Mouse (Mus musculus): ENCODE measurements around the gene Trim47. TPM values are rescaled to one million over a fixed set of nuclear protein-coding genes. Genes with fewer than 3 reads are reported as not detected.

The Trim47 gene
- polyA plus RNA-seq, 1 experiment from 2014 or later: 2.7 TPM

DNA sequence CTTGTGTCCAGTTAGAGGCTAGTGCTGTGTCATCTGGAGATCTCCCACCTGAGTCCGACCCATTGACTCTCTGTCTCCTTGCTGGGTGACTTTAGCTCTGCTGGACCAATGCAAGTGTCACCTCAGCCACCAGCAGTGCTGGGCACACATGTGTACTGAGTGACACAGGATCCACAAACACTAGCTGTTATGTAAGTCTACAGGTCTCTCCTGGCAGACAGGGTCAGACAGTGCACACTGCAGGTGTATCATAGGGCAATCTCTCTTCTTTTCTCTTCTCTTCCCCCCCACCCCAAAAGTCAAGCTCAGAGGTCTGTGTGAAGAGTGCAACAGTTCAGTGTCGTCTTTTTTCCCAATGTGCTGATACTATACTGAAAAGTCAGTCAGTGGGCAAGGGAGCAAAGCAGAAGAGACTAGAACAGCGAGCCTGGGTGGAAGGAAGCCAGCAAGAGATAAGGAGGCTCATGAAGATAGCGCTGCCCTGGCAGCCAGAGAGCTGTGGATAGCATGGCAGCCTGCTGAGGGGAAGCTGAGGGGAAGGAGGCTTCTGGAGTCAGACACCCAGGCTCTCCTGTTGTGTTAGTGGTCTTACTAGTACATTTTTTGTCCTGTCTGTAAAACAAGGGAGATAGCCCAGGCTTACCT lies 69.7 kb downstream of the Trim47 start:
- Histone ChIP-seq H3K27me3 (ENCODE audit: control insufficient read depth, insufficient read depth, low read length) (no peaks in the 10 kb centered on the region), H3K4me3 (ENCODE audit: low read depth, low read length) (no peak overlapping the region), H3K9me3 (ENCODE audit: control insufficient read depth, low read length) (no peaks in the 10 kb centered on the region), H3K27ac (ENCODE audit: low read depth, low read length) (no peak overlapping the region), H3K4me2 (no peak overlapping the region), H3K9ac (ENCODE audit: low read length) (no peak overlapping the region), H3K4me1 (ENCODE audit: control insufficient read depth, insufficient read depth, low read length) (no peaks in the 10 kb centered on the region), H3K36me3 (ENCODE audit: control insufficient read depth, insufficient read depth, low read length) (peaks cover 52% of the 10 kb centered on the region)
- 93% methylated on average over 4 of the region's 4 CpGs for WGBS
- no peak for DNase-seq (ENCODE audit: low spot score, missing footprints)
- ATAC-seq (ENCODE audit: low FRiP score): no peak

DNA sequence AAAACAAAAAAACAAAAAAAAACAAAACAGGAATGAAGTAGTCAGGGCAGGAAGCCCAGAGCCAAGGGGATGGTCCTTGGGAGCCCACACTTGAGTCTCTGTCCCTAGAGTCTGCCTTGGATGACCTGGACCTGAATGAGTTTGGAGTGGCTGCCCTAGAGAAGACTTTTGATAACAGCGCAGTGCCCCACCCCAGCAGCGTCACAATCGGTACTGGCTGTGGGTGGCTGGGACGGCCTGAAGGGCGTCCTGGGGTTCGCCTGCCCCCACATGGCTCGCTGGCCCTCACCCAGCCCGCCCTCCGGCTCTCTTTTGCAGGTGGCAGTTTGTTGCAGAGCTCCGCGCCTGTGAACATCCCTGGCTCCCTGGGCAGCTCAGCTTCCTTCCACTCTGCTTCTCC lies 71.1 kb downstream of the Trim47 start:
- H3K36me3 ChIP-seq (ENCODE audit: control insufficient read depth, insufficient read depth, low read length): peaks cover 58% of the 10 kb centered on the region
- no peak overlapping the region for H3K4me3 ChIP-seq (ENCODE audit: low read depth, low read length)
- no peaks in the 10 kb centered on the region for H3K9me3 ChIP-seq (ENCODE audit: control insufficient read depth, low read length)
- no peak overlapping the region for H3K9ac ChIP-seq (ENCODE audit: low read length)
- no peaks in the 10 kb centered on the region for H3K27me3 ChIP-seq (ENCODE audit: control insufficient read depth, insufficient read depth, low read length)
- no peak overlapping the region for H3K27ac ChIP-seq (ENCODE audit: low read depth, low read length)
- no peaks in the 10 kb centered on the region for H3K4me1 ChIP-seq (ENCODE audit: control insufficient read depth, insufficient read depth, low read length)
- 90% methylated on average over 11 of the region's 11 CpGs for WGBS
- ATAC-seq (ENCODE audit: low FRiP score) (no peak), DNase-seq (ENCODE audit: low spot score, missing footprints) (no peak)
- no peak overlapping the region for H3K4me2 ChIP-seq

Other genes with a start within 250 kb of the Trim47 start
- gene Smim5, start 227.2 kb downstream of the Trim47 start, polyA plus RNA-seq (2014; fragmentation: Nextera tagmentation; extraction: Ambion mirVana): 0.27 and 0.59 TPM in 2 replicates
- 0.46 TPM in 1 of 2 replicates, not detected in the other for gene Smim6, start 215.2 kb downstream of the Trim47 start, polyA plus RNA-seq (2014; fragmentation: Nextera tagmentation; extraction: Ambion mirVana)
- gene Sap30bp, start 193.9 kb downstream of the Trim47 start, polyA plus RNA-seq (2014; fragmentation: Nextera tagmentation; extraction: Ambion mirVana): 58.3 and 61.5 TPM in 2 replicates
- 16.1 and 18.4 TPM in 2 replicates for gene Recql5, start 193.7 kb downstream of the Trim47 start, polyA plus RNA-seq (2014; fragmentation: Nextera tagmentation; extraction: Ambion mirVana)
- 0.23 and 0.25 TPM in 2 replicates for gene Itgb4, start 152.5 kb downstream of the Trim47 start, polyA plus RNA-seq (2014; fragmentation: Nextera tagmentation; extraction: Ambion mirVana)
- gene Galk1, start 114.5 kb downstream of the Trim47 start, polyA plus RNA-seq (2014; fragmentation: Nextera tagmentation; extraction: Ambion mirVana): 82.5 and 93.4 TPM in 2 replicates
- gene H3f3b, start 99.2 kb downstream of the Trim47 start, polyA plus RNA-seq (2014; fragmentation: Nextera tagmentation; extraction: Ambion mirVana): 1,982 and 2,171 TPM in 2 replicates
- gene Unk, start 96.9 kb downstream of the Trim47 start, polyA plus RNA-seq (2014; fragmentation: Nextera tagmentation; extraction: Ambion mirVana): 23.4 and 24.1 TPM in 2 replicates
- gene Unc13d, start 49.2 kb downstream of the Trim47 start, polyA plus RNA-seq (2014; fragmentation: Nextera tagmentation; extraction: Ambion mirVana): 0.82 and 1.1 TPM in 2 replicates
- 84.9 and 86.8 TPM in 2 replicates for gene Wbp2, start 40.2 kb downstream of the Trim47 start, polyA plus RNA-seq (2014; fragmentation: Nextera tagmentation; extraction: Ambion mirVana)
- 1.3 TPM in 2 replicates for gene Trim65, start 3.9 kb upstream of the Trim47 start, polyA plus RNA-seq (2014; fragmentation: Nextera tagmentation; extraction: Ambion mirVana)
- 96.3 and 97.0 TPM in 2 replicates for gene Mrpl38, start 11.7 kb upstream of the Trim47 start, polyA plus RNA-seq (2014; fragmentation: Nextera tagmentation; extraction: Ambion mirVana)
- 28.7 and 30.1 TPM in 2 replicates for gene Fbf1, start 41.0 kb upstream of the Trim47 start, polyA plus RNA-seq (2014; fragmentation: Nextera tagmentation; extraction: Ambion mirVana)
- gene Ten1, start 71.6 kb upstream of the Trim47 start, polyA plus RNA-seq (2014; fragmentation: Nextera tagmentation; extraction: Ambion mirVana): 48.6 and 55.6 TPM in 2 replicates
- 32.8 and 36.1 TPM in 2 replicates for gene Acox1, start 71.8 kb upstream of the Trim47 start, polyA plus RNA-seq (2014; fragmentation: Nextera tagmentation; extraction: Ambion mirVana)
- 0.26 TPM in 2 replicates for gene Evpl, start 110.9 kb upstream of the Trim47 start, polyA plus RNA-seq (2014; fragmentation: Nextera tagmentation; extraction: Ambion mirVana)
- 72.8 and 78.6 TPM in 2 replicates for gene Srp68, start 147.0 kb upstream of the Trim47 start, polyA plus RNA-seq (2014; fragmentation: Nextera tagmentation; extraction: Ambion mirVana)
- 0.07 and 0.34 TPM in 2 replicates for gene Galr2, start 153.7 kb upstream of the Trim47 start, polyA plus RNA-seq (2014; fragmentation: Nextera tagmentation; extraction: Ambion mirVana)
- 59.9 and 61.3 TPM in 2 replicates for gene Exoc7, start 180.0 kb upstream of the Trim47 start, polyA plus RNA-seq (2014; fragmentation: Nextera tagmentation; extraction: Ambion mirVana)
- 3.5 and 3.8 TPM in 2 replicates for gene Foxj1, start 208.2 kb upstream of the Trim47 start, polyA plus RNA-seq (2014; fragmentation: Nextera tagmentation; extraction: Ambion mirVana)